Comparison of ENCODE assay signal across 8 mouse cellular contexts in the genomic region with DNA sequence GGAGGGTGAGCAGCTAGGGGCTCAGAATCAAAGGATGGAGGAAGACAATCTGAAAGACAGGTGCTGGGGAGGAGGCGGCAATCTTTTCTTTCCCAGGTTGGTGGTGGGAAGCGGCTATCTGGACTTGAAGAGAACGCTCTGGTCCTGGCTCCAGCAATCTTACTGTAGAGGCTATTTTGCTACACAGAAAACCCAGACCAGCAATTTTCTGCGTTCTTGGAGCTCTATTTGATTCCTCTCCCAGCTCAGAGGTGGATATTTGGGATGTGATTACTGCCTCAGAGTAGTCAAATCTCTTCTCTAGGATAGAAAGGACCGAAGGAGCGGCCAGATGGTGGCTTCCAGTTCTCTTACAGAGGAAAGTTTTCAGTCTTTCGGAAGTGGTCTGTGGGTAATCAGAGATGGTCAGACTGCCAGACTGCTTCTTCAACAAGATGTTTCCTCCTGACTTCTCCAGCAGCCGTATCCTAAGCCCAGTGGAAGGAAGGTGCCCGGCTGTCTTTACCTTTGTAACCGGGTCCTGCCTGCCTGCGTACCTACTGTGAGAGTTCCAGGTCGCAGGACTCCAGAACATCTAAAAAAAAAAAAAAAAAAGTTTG. TPM values are rescaled to one million over a fixed set of nuclear protein-coding genes. Genes with fewer than 3 reads are reported as not detected.
DNase-seq lines count a peak whose midpoint lies in the region; ATAC-seq and TF ChIP-seq lines count a peak whose summit lies in the region.

No protein-coding gene starts in this region.

- intact Hi-C loops in left cerebral cortex, postnatal 36 days (cut with DNase I), result loop anchor here (5.0 kb wide), 1 partner anchor 178 kb away; no protein-coding TSS in a partner anchor
- intact Hi-C loops in left cerebral cortex, postnatal 14 days (cut with DNase I), result loop anchor here (5.0 kb wide), 1 partner anchor 72 kb away; no protein-coding TSS in a partner anchor
- intact Hi-C loops in left cerebral cortex, postnatal 10 days (cut with DNase I), result loop anchor here (5.0 kb wide), 1 partner anchor 178 kb away; no protein-coding TSS in a partner anchor

- H3K9me3 ChIP-seq in embryonic facial prominence, embryonic 12.5 days, result no peaks in the 10 kb centered on the region
- H3K9me3 ChIP-seq in hindbrain, embryonic 15.5 days, result no peaks in the 10 kb centered on the region

- peak overlapping the region; percentile 77 for H3K4me3 ChIP-seq in embryonic facial prominence, embryonic 12.5 days
- peak overlapping the region; percentile 70 for H3K4me3 ChIP-seq in hindbrain, embryonic 15.5 days
- peak overlapping the region; percentile 62 for H3K4me3 ChIP-seq in myocyte

- TF ChIP-seq POLR2A in myocyte (IDR thresholded peaks at IDR 0.05; ENCODE audit: insufficient read length, low read depth), result no peak

- no peaks in the 10 kb centered on the region for H3K27me3 ChIP-seq in embryonic facial prominence, embryonic 12.5 days
- H3K27me3 ChIP-seq in hindbrain, embryonic 15.5 days, result no peaks in the 10 kb centered on the region
- no peaks in the 10 kb centered on the region for H3K27me3 ChIP-seq in myocyte (ENCODE audit: control insufficient read depth, insufficient read depth, insufficient read length)

- peak; percentile 39 to 43 for DNase-seq in left cerebral cortex, postnatal 36 days (ENCODE audit: low spot score in 2 of 2)
- DNase-seq in left cerebral cortex, postnatal 14 days (ENCODE audit: low spot score in 2 of 2), result no peak
- no peak for DNase-seq in gastrocnemius, adult 8-10 months (ENCODE audit: low spot score in 2 of 2)
- no peak for DNase-seq in left cerebral cortex, postnatal 10 days (ENCODE audit: extremely low spot score in 1 of 2, low spot score in 2 of 2)

- peak overlapping the region; percentile 89 for H3K4me2 ChIP-seq in embryonic facial prominence, embryonic 12.5 days (replicated peaks)
- peak overlapping the region; percentile 95 for H3K4me2 ChIP-seq in hindbrain, embryonic 15.5 days
- H3K4me2 ChIP-seq in myocyte (ENCODE audit: low read depth), result peak overlapping the region; percentile 90

- peaks cover 20% of the 10 kb centered on the region for H3K4me1 ChIP-seq in embryonic facial prominence, embryonic 12.5 days
- H3K4me1 ChIP-seq in hindbrain, embryonic 15.5 days (replicated peaks), result peaks cover 40% of the 10 kb centered on the region

- 30% methylated on average over 12 of the region's 12 CpGs for WGBS in embryonic facial prominence, embryonic 12.5 days
- WGBS in hindbrain, embryonic 15.5 days, result 45% methylated on average over 12 of the region's 12 CpGs

- no peak overlapping the region for H3K9ac ChIP-seq in embryonic facial prominence, embryonic 12.5 days
- peak overlapping the region; percentile 90; the same call in 1 of the 2 replicates for H3K9ac ChIP-seq in hindbrain, embryonic 15.5 days

- peak overlapping the region; percentile 63 for H3K27ac ChIP-seq in embryonic facial prominence, embryonic 12.5 days
- 0 out of 2 replicates have a peak overlapping the region, but pooled peaks have one; percentile 31 for H3K27ac ChIP-seq in hindbrain, embryonic 15.5 days (replicated peaks)

- ATAC-seq in embryonic facial prominence, embryonic 12.5 days (ENCODE audit: insufficient number of reproducible peaks, insufficient read depth, low FRiP score, low TSS enrichment), result no peak
- ATAC-seq in hindbrain, embryonic 15.5 days (ENCODE audit: low FRiP score, low read depth), result no peak
- no peak for ATAC-seq in megakaryocyte-erythroid progenitor cell, adult 5-6 weeks (replicated peaks; ENCODE audit: low FRiP score, low TSS enrichment, poor library complexity, severe bottlenecking)

- peaks cover 7% of the 10 kb centered on the region for H3K79me2 ChIP-seq in myocyte (ENCODE audit: control insufficient read depth, insufficient read depth)

- no peaks in the 10 kb centered on the region for H3K36me3 ChIP-seq in embryonic facial prominence, embryonic 12.5 days
- H3K36me3 ChIP-seq in hindbrain, embryonic 15.5 days, result no peaks in the 10 kb centered on the region
- H3K36me3 ChIP-seq in myocyte (ENCODE audit: control insufficient read depth, insufficient read depth), result no peaks in the 10 kb centered on the region

- H3ac ChIP-seq in myocyte (ENCODE audit: control insufficient read depth, insufficient read length), result no peak overlapping the region

TF ChIP-seq in myocyte, 11 proteins besides CTCF, POLR2A, EP300 and RAD21:
- TF ChIP-seq POLR2AphosphoS2 (IDR thresholded peaks at IDR 0.05; ENCODE audit: insufficient read length, low read depth) (no peak), E2F4 (IDR thresholded peaks at IDR 0.05; ENCODE audit: insufficient read depth) (no peak), MYOG (IDR thresholded peaks at IDR 0.05; ENCODE audit: control insufficient read depth in 1 of 3, insufficient read depth in 1 of 3, insufficient read length in 2 of 3, low read depth in 2 of 3) (no peak), TCF3 (IDR thresholded peaks at IDR 0.05; ENCODE audit: insufficient read length, low read depth) (no peak), SRF (IDR thresholded peaks at IDR 0.05; ENCODE audit: control insufficient read depth, insufficient read length, low read depth) (no peak), MYOD1 (IDR thresholded peaks at IDR 0.05; ENCODE audit: control insufficient read depth in 1 of 3, insufficient read length in 2 of 3, low read depth in 2 of 3) (no peak), REST (IDR thresholded peaks at IDR 0.05; ENCODE audit: insufficient read depth, insufficient read length) (no peak), MAX (IDR thresholded peaks at IDR 0.05; ENCODE audit: low read depth) (no peak), CEBPB (IDR thresholded peaks at IDR 0.05; ENCODE audit: insufficient read depth, poor library complexity, severe bottlenecking) (no peak), USF1 (IDR thresholded peaks at IDR 0.05; ENCODE audit: low read depth) (no peak), TCF12 (IDR thresholded peaks at IDR 0.05; ENCODE audit: insufficient read depth, poor library complexity, severe bottlenecking) (no peak)
TF ChIP-seq in myocyte: peak in this region for 0.

RNA-seq across cellular contexts. Expression of gene St6gal1, which starts 0.6 kb away (rescaled TPM):
- total RNA-seq in left cerebral cortex, postnatal 36 days (2021), result 10 to 100 TPM; 15.5 to 17.3 TPM
- total RNA-seq in left cerebral cortex, postnatal 14 days (2021), result 10 to 100 TPM; 10.5 to 13.0 TPM
- 29.6 and 31.7 TPM in 2 replicates for polyA plus RNA-seq in embryonic facial prominence, embryonic 12.5 days (2016; fragmentation: Nextera tagmentation; extraction: Ambion mirVana)
- 24.6 and 27.8 TPM in 2 replicates for polyA plus RNA-seq in hindbrain, embryonic 15.5 days (2015; fragmentation: Nextera tagmentation; extraction: Ambion mirVana)
- polyA plus RNA-seq in myocyte (2012; fragmentation: generic; extraction: Trizol), result 5.7 TPM
- 0.45 and 5.0 TPM in 2 replicates for total RNA-seq in megakaryocyte-erythroid progenitor cell, adult 5-6 weeks (2014; fragmentation: Nextera tagmentation)
- not detected in 2 replicates for total RNA-seq in megakaryocyte-erythroid progenitor cell, adult 5-6 weeks (2017)
- 1 to 10 TPM; 1.6 to 4.1 (median 3.4) TPM for total RNA-seq in gastrocnemius, adult 8-10 months (2022)
- total RNA-seq in left cerebral cortex, postnatal 10 days (2021), result 10 to 100 TPM; 10.3 to 12.0 TPM

Comparison
In these comparisons a context has a peak if more than half of its experiments do, and no peak if none do; other contexts are left out.
1. DNase-seq: peak in left cerebral cortex, postnatal 36 days (2 of 2); none in left cerebral cortex, postnatal 14 days (0 of 2), gastrocnemius, adult 8-10 months (0 of 2) and left cerebral cortex, postnatal 10 days (0 of 2).
2. Peak in every context shown above with its lines, with median percentiles within 50 percentile points of each other: H3K4me2 ChIP-seq and H3K4me3 ChIP-seq.